Mouse (Mus musculus): ENCODE results near the gene Tmem120a.

DNA sequence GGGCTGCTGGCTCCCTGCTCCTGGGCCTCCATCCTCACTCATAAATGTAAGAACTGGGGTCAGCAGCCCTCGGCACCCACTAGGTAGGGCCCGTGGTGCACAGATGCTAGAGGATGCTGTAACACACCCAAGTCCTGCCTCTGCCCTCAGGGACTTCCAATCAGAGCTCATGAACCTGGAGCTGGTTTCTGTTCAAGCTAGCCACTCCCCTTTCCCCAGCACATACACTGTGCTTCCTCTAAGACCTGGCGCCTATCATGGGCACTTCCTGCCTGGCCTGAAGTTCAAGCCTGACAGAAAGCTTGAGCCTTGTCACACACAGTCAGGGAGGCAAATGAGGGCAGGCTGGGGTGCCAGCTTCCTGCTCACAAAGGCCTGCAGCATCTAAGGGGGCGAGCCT lies 11.2 kb downstream of the Tmem120a start:
- TF ChIP-seq POLR2A (IDR thresholded peaks at IDR 0.05; ENCODE audit: borderline replicate concordance, low read depth, low read length) (no peak), CTCF (IDR thresholded peaks at IDR 0.05; ENCODE audit: low read depth, low read length) (no peak)
